Mouse (Mus musculus): ENCODE results near the gene Itpr3. TPM values are rescaled to one million over a fixed set of nuclear protein-coding genes. Genes with fewer than 3 reads are reported as not detected.

Gene Itpr3
- total and polyA plus RNA-seq, 3 experiments = 5.0 to 6.9 (median 6.7) TPM

DNA sequence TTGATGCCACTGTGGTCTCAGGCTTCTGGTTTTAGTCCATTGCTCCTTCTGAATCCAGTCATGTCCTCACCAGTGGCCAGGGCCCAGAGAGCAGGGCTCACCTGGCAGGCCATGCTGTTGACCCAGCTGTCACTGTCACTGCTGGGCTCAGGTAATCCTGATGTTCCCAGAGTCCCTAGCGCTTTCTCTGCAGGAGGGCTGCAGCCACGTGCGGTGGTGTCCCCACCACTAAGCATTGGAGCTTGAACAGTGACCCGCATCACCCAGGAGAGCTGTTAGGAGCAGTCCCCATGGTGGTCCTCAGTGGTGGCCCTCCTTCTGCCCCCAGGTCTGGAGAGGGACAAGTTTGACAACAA, 62.4 kb downstream of the Itpr3 start:
- no peak for DNase-seq

DNA sequence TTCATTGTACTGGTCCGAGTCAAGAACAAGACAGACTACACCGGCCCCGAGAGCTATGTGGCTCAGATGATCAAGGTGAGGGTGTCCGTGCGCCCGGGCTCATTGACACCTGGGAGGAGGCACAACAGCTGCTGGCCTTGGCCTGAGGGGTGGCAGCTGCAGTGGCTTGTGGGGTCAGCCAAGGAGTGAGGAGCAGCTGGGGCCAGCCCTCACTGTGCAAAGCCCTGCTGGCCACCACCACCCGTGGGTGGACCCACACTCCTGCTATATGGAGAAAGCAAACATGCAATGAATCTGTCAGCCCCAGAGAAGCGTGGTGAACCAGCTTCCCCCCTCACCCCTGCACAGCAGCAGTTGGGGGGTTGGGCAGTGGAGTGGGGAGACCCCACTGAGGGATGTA, 62.9 kb downstream of the Itpr3 start:
- no peak for DNase-seq

DNA sequence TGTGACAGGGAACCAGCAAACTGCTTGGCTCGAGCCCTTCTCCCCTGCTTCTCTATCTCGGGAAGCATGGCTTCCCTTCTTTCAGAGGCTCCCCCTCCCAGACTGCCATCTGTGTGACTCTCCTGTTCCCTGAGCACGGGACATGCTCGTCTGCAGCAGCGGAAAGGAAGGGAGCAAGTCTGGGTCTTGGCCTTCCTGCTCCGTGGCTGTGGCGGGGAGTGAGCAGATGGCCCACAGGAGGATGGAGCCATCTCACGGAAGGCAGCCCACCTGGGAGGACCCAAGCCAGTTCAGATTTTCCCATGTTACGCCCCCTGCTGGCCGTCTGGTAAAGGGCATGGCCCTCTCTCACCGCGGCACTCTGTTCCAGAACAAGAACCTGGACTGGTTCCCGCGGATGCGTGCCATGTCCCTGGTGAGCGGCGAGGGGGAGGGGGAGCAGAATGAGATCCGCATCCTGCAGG, 63.5 kb downstream of the Itpr3 start:
- DNase-seq = peak; percentile 75

DNA sequence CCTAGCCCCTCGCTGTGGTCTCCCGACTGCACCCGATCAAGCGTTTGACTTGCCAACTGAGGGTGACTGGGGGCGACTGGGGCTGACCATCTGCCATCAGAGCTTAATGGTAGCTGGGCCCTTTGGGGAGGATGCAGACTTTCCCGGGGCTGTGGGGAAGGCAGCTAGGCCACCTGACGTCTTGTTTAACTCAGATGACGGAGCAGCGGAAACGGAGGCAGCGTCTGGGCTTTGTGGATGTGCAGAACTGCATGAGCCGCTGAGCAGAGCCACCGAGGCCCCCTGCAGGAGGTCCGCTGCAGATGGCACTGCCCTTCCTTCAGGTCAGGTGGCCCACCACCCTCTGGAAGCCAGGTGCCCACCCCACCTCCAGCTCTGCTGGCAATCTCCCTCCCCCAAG, 64.2 kb downstream of the Itpr3 start:
- no peak for DNase-seq

DNA sequence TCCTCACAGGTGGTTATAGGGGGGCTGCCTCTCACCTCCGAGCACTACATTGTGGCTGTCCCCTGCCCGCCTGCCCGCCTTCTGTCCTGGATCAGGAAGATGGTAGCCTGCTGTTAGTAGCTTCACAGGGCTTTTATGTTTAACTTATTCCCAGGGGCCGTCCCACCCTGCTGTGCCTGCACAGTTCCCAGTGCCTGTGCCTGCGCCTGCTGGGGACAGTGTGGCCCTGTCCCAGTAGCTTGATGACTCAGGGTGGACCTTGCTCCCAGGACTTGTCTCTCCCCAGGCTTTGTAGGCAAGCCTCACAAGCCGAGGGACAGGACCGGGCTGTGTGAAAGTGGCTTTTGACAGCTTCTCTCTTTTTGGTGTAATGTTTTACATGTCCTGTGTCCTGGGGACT, 64.7 kb downstream of the Itpr3 start:
- DNase-seq = peak; percentile 50

DNA sequence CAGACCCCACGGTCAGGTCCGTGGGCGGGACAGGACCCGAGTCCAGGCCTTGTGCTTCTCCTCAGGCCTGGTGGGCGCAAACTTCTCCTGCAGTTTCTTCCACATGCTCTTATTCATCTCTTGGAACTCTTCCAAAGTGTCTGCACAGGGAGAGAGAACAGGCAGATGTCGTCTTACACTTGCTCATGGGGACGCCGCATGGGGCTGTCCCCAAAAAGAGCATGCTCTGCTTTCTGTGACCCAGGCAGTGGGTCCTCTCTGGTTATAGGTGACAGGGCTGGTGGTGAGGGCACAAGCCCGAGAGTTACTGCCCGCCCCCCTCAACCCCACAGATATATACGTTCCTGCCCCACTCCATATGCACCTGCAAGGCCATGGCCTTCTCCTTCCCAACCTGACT, 65.6 kb downstream of the Itpr3 start:
- DNase-seq = no peak

DNA sequence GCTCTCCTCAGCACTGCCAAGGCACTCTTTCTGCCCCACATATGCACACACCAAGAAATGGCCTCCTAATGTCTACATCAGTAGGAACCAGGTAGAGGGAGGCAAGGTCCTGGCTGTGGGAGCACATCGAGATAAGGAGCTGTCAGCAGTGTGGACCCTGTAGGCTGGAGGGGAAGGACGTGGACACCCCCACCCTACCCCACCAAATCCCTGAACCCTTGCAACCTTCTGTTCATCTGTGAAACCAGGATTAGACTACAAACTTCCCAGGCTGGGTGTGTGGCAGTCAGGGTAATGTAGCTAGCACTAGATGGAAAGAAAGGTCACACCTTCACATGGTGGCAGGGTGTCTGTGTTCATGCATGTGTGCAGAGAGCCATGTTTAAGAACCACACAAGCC, 66.0 kb downstream of the Itpr3 start:
- DNase-seq = no peak

DNA sequence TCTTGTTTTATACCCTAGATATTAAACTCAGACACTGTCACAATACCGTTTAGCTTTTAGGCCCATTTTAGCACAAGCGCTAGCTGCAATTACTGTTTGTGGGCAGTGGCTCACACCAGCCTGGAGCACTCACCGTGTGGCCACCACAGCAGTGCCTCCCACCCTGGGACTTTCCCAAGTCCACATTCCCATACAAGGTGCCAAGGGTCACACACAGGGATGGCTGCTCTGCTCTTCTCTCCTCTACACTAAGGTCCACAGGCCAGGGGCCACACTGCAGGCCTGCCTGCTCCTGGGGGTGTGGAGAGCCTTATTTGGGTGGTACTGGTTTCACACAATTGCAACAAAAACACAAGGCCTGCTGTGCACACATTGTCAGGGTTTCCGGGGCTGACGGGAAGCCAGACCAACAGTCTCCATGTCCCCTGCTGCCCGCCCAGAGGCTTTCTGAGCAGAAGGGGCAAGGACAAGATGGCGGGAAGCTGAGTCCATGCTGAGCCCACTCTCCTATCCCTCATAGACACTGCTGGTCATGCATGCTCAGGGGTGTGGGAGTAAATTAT, 66.8 kb downstream of the Itpr3 start:
- DNase-seq = no peak

DNA sequence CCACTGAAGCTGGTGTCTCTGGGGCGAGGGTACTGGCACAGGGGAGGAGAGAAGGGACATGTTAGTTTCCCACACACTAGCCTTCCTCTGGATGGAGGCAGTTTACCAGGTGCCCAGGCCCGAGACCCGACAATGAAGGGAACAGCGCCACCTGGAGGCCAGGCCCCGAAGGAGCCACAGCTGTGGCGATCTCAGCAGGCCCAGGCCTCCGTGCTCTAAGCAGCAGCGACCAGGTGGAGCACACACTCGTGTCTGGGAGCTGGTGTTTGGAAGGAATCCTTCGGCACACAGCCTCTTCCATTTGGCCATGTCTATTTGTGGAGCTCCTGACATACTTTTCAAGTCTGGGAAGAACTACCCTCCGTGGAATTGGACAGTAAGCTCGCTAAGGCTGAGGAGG, 68.1 kb downstream of the Itpr3 start:
- peak; percentile 73 for DNase-seq

DNA sequence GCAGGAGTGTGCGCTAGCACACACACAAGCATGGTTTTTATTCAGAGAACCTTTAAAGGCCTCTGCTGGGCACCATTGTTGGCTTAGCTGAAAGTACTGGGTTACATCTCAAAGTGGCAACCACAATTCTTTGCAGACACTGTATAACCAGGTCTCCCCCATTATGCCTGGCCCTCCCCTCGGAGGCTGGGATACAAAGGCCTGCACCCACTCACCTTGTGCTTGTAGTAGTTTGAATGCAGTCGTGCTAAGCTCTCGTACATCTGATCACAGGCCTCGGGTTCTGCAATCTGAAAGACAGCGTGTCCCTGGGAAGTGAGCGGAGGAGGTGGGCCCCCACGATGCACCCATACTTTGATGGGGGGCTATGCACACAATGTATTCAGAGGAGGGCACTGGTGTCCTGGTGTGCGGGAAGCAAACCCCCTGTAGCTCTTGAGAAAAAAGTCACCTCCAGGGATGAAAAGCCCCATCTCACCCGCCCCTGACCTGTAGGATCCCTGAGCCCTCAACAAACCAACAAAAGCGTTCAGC, 68.6 kb downstream of the Itpr3 start:
- no peak for DNase-seq

DNA sequence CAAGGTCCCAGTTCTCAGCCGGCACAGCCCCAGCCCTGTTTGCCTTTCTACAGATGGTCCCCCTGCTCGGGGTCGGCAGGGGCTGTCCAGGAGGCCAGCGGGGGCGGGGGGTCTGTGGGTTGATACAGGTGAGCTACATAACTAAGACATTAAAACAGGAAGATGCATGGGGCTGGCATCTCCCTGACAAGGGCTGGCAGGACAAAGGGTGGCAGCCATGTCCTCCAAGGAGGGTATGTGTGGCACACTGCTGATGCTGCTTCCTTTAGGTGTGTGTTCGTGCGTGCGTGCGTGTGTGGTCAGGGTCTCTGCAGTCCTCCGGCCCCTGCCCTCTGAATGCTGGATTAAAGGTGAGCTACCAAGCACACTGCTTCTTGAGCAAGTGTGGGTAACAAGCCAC, 69.9 kb downstream of the Itpr3 start:
- DNase-seq = no peak

DNA sequence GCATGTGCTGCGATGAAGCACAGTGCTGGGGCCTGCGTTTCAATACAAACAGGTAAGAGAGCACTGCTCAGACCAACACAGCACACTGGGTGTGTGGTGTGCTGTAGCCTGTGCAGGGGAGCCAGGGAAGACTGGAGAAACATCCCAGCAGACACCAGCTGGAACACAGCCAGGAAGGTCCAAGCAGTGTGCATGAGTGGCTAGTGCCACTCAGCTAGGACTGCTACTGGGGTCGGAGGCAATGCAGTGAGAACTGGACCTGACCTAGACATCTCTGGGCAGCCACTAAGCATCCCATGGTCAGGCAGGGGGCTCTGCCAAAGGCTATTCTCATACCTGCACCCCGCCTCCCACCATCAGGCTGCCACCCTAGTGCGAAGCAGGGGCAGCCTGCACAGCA, 71.1 kb downstream of the Itpr3 start:
- no peak for DNase-seq

DNA sequence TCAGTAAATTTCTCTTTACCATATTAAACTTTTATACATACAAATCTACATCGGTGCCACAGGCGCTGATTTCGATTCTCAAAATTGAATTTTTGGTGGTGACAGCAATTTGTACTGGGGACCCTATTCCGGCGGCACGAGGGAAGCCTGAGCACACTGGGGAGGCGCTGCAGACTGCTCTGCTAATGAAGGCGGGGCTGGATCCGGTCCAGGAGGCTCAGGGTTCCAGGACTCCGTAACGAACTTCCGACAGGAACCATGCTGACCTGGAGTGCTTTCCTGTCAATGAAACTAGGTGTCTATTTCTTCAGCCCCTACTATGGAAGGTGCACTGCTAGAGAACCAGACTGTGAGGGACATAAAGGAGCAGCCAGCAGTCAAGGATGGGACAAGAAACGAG, 72.2 kb downstream of the Itpr3 start:
- no peak for DNase-seq

DNA sequence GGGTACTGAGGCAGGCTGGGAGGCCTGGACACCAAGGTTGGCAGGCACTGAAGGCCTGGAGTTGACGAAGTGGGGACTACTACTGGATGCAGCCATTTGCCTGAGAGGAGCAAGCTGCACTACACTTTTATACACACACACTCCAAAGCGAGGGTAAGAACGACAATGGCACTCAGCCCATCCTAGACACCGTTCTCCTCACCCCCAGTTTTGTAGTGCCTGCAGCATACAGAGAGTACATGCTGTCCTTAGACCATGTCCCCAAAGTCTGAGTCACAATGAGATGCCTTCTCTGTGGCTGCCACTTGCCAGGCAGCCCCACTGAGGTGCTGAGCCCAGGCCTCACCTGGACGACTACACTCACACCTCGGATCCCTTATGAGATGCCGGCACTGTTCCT, 72.7 kb downstream of the Itpr3 start:
- DNase-seq = no peak

DNA sequence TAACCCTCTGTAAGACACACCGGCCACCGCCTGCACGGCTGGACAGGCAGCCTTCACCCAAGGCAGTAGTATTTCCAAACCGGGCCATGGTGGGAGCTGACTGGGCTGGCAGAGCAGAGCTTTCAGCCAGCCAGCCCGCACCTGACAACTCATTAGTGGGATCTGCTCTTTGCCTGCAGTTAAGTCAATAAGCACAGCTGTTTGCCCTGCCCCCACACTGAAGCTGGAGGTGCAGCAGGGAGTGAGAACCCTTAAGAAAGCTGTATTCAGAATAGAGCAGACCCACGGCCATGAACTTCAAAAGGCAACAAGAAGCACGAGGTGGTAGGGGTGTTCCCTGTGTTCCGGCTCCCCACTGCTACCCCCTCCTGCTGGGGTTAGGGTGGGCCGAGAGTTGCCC, 73.1 kb downstream of the Itpr3 start:
- no peak for DNase-seq

DNA sequence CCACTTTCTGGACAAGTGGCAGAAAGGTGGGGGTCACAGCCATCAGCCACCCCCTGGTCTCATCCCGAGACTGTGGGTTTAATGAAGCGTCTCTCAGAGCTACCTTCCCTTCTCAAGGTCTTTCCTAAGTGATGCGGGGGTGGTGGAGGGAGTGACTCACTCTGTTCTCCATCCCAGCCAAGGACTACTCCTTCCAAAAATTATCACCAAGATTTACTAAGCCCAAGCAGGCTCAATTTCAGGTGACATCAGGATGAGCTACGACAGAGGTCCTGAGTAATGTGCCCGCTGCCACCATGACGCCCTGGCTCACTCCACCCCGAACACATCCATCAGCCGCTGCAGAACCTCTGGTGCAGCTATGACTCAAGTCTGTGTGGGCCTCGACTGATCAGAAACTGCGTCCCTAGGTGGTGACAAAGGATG, 74.1 kb downstream of the Itpr3 start:
- DNase-seq = peak; percentile 89

DNA sequence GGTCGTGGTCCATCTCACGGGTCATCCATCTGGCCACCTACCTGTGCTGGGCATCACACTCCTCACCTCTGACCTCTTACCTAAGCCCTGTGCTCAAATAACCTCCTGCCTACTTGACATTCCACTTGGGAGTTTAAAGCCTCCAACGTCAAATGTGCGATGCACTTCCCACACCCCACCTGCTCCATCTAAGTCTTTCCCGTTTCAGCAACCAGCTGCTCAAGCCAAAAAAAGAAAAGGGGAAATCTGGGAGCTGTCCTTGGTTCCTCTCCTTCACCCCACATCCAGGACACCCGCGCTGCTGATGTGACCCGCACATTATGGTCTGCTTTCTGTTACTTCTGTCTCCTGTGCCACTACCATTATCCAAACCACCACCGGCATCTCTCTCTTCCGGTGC, 75.1 kb downstream of the Itpr3 start:
- no peak for DNase-seq

DNA sequence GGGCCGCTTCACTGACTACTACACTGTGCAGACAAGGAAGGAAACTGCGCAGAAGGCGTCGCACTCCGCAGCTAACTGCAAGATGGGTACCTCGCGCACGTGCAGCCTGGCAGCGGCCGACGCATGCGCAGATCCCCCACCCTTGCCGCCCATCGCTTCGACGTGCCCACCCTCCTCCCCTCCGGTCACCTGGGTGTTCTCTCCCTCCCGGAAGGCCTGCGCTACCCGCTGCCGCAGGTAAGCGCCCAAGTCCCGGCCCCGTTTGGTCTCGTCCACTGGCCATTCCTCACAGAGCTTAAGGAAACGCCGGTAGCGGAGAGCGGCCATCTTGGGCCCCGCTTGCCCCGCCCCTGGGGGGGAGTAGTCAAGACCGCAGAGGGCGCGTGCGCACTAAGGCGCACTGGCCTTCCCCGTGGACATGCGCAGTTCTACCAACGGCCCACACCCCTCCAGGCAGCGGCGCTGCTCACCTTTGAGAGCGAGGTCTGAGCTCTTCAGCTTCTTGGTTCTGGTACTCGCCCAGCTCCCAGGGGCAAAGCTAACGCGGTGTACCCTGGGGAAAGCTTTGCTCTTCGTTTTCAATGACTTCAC, 76.5 kb downstream of the Itpr3 start, which contains the start of gene Uqcc2:
Gene Uqcc2, minus strand, starts transcription at position 366 of the 591 bp plus-strand sequence.
- DNase-seq = peak; percentile 98

DNA sequence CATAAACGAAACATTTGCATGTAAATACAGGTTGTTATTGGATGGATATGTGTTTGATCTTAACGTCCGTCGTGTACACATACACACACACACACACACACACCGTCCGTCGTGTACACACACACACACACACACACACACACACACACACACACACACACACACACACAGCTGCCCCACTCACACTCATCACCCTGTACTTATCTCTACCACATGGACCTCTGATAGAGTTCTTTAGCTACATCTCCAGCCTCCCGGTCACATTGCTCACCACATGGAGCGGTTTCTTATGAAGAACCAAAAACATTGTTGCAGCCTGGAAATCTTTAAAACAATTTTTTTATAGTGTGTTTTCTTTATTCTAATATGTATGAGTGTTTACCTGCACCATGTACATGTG, 77.1 kb downstream of the Itpr3 start:
- no peak for DNase-seq

DNA sequence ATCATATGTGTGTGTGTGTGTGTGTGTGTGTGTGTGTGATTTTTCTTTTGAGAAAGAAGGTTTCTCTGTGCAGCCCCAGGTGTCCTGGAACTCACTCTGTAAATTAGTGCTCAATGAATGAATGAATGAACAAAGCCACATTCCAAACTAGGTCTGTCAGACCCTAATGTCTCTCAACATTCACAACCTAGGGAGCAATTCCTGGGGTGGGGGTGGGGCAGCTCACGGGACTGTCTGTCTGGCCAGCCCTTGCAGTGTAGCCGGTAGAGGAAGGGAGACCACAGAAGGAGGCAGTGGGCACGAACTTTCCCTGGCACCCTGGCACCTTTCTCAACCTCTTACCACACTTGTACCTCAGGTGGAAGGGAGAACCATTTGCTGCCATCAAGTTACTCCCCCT, 77.6 kb downstream of the Itpr3 start:
- DNase-seq = no peak

DNA sequence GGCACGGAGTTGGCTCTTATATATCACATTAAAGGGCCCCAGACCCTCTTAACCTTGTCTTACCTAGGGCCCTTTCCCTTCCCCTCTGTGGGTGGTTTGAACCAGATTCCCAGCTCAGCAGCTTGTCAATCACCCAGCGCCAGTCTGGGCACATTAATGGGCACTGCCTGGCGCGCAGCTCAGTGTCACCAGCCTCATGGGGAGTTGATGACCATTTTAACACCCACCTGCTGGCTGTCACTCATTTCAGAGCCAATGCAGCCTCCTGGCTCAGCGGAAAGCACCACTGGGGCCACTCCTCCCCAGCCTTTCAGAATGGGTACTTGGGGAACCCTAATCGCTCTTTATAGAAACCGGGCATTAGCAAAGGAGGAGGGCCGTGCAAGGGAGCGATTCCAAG, 81.3 kb downstream of the Itpr3 start:
- no peak for DNase-seq

DNA sequence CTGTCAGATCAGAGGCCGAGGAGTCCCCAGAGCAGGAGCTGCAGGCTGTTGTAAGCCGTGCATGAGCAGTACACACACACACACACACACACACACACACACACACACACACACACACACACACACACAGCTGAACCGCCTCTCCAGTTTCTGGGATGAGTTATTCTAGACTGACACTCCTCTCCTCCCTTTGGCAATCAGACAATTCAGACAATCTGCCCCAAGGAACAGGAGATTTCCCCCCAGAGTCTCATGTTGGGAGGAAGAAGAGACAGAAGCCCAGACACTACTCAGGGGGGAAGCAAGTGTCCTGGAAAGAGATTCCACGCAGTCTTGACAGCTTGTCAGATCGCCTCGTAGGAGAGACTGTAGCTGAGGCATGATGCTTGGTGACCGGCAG, 82.2 kb downstream of the Itpr3 start:
- DNase-seq = no peak

DNA sequence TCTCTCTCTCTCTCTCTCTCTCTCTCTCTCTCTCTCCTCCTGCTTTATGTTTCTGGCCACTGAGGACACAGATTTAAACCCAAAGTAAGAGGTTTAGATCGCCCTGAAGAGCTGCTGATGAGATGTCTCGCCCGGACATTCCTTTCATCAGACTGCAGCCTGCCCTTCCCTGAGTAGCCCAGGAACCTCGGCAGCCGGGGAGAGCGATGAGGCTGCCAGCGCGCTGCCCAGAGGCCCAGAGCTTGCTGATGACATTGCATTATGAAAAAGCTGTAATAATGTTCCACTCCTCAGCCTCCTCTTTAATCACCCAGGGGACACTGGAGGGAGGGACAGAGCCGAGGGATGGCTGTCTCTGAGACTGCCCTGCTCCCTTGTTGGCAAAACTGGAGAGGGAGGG, 83.2 kb downstream of the Itpr3 start:
- DNase-seq = no peak

DNA sequence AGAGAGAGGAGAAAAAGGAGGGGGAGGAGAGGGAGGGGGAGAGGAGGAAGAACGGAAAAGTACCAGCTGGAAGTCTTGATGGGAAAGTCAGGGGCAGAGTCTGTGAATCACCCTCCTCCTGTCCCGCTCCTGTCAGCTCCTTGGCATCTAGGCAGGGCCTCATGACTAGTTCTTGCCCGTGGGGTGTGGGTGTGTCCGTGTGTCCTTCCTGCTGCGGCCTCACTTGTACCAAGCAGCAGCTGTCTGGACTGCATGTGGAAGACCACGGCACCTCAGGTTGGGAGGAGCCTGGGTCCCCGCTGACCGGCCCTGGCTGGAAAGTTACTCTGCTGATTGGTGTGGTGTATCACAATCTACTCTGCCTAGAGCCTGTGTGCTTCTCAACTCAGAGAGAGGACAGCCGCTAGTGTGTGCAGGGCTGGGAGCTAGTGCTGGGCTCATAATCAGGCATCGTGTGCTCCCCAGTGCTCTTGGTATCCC, 84.9 kb downstream of the Itpr3 start:
- DNase-seq = peak; percentile 86
